Mouse (Mus musculus) left cerebral cortex, adult 18-20 months (tissue): Measurements from ENCODE around the gene Rangrf. TPM values are rescaled to one million over a fixed set of nuclear protein-coding genes. Genes with fewer than 3 reads are reported as not detected.
"Not testable (repeated sequence)": the region's sequence is repeated elsewhere in the genome, so short reads cannot be mapped to it uniquely, and the experiment has no call there.

Source experiments
- DNase-seq, 2 experiments: peaks; one replicate each; pipeline ENCODE4 v3.0.0; 2021 to 2022; ENCODE audit warnings: low spot score in 2 of 2, mixed read lengths in 1 of 2
- total RNA-seq, 2 experiments: library from RNA; stranded (reverse); gene quantifications; 2 replicates each; pipeline ENCODE4 v1.2.3; 2021

Rangrf gene
- total RNA-seq, 2 experiments from 2014 or later: 17.8 to 18.2 TPM

DNA sequence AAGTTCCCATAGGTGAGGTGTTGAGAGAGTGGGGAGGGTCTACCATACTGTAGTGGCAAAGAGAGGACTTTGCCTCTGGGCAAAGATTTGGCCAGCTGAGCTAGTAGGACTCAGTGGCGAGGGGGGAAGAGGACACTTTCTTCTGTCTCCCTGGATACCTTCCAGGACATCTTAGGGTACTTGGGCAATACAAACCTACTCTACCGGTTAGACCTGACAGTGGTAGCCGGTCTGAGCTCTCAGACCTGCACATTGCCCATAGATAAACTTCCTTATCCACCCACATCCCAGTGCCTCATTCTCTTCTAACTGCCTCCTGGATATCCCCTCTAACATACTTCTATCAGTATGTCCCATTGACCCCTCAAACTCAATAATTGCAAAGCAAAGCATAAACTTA lies 5.9 kb upstream of the Rangrf start:
- no peak for DNase-seq

DNA sequence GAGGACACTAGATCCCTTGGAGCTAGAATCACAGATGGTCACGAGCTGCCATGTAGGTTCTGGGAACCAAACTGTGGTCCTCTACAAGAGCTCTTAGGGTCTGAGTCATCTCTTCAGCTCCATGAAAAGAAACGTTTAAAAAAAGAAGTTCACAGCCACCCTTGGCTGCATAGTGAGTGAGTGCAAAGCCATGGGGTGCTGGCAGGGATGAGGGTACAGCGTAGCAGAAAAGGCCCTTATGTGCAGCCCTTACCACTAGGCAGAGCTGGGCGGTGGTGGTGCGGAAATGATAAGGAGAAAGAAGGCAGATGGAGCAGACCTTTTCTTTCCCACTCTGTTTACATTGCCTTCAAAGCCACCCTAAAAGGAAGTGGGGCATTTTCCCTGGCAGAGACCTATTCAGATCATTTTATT lies 4.3 kb upstream of the Rangrf start:
- DNase-seq: peak in 1 of 2 experiments; percentile 20

DNA sequence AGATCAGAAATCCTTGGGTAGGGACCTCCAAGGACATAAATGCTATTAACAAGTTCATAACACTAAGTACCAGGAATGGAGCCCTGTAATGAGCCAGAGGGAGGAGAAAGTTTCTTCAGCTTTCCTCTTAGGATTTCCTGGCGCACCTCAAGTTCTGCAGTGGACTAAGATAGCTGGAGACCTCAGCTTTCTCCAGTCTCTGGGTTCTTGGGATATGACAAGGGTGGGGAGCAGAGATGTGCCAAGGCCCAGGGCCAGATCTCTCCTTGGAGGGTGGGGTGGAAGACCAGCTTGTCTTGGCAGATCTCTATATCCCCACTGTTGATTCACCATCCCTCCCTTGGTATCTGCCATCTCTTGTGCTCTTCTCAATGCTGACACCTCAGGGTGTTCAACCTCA lies 616 bp upstream of the Rangrf start:
- no peak for DNase-seq

DNA sequence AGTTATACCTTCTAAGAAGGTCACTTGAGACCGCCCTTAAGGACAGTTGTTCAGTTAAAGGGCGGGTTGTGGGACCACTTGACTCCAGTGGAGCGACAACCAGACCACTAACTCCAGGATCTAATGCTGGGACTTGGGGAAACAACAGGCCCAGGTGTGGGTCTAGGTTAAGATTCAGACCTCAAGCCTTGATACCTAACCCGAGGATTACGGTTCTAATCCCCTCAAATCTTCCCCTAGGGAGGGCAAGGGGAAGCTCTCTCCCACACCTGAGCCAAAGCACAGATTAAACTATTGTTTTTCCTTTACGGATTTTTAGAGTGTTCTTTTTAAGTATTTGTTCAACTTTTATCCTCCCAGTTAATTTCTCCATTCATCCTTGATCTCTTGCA lies 930 bp downstream of the Rangrf start:
- no peak for DNase-seq

DNA sequence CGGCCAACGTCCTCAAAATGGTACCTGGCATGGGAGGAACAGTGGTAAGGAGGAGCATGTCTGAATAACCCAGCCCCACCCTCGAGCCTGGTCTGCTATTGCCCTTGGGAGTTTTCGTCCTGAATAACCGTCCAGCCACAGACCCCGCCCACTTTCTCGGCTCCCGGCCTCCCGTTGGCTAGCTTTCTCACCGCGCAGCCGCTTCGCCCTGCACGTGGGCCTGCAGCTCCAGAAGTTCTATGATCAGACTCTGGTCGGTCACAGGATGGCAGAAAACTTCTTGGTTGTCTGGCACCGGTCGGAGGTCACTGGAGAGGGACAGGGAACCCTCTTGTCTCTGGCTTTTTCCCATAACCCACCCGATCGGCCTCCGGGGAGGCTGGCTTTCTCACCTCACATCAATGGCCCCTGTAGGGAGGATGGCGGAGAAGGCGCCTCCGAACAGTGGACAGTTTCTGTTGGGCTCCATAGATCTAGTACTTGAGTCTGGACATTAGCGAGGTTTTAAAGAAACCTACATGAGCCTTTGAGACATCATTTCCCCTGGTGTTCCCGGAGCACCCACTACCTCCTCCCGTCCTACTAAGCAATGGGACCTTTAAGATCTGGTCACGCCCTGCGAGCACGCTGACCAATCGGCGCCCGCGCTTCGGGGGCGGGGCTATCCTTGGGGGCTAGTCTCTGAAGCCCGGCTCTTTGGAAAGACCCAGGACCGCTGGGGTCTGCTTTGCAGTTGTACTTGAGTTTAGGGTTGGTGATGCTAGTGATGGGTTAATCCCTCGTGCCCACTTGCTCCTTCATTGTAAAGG lies 1.5 kb downstream of the Rangrf start:
- DNase-seq: peak; percentile 77 to 79

DNA sequence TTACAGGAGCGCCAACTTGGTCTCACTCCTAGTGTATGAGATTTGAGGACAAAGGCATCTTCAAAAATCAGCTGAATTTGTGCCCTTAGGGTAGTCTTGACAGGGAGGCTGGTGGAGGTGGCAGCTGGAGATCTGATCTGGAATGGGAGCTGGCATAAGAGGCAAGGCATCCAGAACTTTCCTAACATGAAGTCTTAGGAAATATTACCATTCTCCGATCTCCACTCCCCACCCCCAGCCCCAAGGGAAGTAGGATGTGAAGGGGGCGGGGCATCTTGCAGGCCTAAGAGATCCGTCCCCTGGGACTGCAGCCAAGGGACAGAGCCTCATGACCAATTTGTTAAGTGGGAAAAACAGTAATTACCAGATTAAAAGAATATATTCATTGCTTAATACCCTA lies 4.8 kb downstream of the Rangrf start:
- no peak for DNase-seq

DNA sequence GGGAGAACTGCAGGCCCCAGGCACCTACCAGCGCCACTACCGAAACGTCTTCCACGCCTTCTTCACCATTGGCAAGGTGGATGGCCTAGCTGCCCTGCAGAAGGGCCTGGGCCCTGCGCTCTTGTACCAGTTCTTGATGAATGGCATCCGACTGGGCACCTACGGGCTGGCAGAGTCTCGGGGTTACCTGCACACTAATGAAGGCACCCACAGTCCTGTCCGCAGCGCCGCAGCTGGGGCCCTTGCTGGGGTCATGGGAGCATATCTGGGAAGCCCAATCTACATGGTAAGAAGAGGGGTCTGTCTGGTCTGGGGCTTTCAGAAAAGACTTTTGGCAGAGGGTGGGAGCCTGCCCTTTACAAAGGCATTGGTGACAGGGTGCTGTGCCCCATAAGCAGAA lies 6.2 kb downstream of the Rangrf start:
- no peak for DNase-seq

DNA sequence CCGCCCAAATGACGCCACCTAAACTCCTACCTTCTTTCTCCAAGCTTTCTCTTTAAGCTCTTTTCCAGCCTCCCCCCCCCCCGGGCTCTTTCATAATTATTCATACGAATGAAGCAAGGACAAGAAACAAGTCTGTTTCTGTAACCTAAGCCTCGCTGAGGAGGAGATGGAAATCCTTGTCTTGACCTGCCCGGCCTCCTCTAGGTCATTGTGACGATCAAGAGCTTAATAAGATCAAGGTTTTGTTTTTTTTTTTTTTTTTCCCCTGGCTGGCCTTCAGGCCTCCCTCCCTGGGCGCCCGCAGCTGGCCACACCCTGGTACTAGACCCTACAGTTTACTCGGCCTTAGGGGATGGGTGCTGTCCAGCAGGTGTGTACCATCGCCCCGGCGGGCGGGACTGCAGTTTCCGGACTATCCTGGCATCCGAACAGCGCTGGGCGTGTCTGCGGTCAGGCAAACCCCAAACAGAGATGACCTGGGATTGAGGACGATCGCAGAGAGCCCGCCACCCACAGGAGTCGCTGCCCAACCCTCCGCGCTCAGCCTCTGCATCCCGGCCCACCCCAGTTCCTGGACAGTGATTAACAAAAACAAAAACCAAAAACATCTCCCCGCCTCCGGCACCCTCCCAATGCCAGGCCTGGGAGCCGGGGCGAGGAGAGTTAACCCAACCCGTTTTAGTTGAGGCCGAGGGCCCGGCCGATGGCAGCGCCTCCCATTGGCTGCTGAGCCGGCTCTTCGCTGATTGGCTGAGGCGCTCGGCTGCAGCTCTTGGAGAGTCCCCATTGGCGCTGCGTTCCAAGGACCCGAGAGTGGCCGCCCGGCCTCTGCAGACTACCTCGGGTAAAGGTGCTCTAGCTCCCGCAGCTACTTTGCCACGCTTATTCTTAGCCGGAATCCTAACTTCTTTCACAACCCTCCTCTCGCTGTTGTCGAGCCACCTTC lies 7.4 kb downstream of the Rangrf start, which contains the start of gene Slc25a35:
Gene Slc25a35, plus strand, starts transcription at position 795 of the 946 bp plus-strand sequence.
- DNase-seq: peak; percentile 89 to 93

DNA sequence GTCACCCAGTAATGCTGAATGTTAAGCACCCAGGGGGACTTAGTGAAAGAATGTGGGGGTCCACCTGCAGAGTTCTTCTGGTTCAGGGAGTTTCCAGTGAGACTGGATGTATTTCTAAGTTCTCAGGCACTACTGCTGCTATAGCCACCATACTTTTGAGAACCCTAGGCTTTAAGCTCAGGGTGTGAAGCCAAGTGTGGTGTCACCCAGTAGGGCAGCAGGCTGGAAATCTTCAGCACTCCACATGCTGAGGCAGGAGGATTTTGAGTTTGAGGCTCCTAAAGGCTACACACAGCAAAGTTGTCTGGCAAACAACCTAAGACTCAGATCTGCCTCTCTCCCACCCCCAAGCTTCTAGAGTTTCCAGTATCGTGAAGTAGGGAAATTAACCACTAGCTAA lies 8.4 kb downstream of the Rangrf start:
- no peak for DNase-seq

DNA sequence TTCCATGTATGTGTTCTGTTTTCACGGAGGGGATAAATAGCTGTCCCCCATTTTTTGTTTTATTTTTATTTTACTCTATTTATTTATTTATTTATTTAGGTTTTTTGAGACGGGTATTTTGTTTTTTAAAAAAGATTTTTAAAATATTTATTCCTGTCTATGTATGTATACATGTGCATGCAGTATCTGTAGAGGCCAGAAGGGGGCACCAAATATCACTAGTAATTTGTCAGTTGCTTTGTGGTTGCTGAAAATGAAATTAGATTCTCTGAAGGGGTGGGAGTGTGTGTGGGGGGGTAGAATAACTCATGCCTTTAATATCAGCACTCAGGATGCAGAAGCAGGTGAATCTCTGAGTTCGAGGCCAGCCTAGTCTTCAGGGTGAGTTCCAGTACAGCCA lies 9.1 kb downstream of the Rangrf start:
- DNase-seq: peak in 1 of 2 experiments; percentile 62

DNA sequence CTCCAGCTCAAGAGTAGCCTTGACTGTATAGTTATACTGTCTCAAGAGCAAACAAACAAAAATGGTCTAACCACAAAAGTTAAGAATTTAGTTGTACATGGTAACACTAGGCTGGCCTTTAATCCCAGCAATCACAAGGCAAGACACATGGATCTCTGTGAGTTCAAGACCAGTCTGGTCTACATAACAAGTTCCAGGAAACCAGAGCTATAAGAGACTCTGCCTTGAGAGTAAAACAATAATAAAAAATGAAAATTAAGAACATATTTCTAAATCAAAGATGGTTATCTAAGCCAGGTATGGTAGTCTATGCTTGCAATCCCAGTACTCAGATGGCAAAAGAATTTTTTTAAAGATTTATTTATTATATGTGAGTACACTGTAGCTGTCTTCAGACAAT lies 9.9 kb downstream of the Rangrf start:
- DNase-seq: no peak

DNA sequence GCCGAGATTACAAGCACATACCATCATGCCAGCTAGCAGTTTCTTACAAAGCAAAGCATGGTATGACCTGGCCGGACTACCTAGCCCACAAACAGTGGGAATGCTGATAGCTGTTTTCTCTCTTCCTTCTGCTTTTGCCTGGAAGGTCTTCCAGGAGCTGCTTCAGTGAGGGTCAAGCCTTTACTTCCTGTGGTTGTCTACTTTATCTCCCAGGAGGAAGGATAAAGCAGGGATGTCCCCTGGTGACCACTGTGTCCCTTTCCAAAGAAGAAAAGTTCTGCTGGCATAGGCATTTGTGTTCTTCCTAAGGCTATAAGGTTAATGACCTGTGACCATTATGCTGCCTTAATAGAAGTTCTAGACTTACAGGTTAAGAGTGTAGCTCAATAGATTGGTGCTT lies 11.6 kb downstream of the Rangrf start:
- DNase-seq: no peak

DNA sequence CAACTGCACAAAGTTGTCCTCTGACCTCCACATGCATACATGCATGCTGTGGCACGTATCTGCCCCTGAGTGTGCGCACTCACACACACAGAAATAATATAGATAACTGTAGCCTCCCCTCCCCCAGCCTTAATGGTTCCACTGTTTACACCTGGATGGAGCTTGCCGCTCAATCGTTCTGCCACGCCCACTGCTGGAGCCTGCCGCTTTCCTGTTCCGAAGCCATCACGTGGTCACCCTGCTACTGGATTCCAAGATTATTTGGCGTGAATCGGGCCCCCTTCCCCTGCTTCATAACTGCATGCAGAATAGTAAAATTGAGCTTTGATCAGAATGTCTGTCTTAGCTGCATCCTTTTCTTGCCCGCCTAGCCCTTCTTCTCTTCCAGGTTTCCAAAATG lies 12.8 kb downstream of the Rangrf start:
- not testable (repeated sequence) for DNase-seq

DNA sequence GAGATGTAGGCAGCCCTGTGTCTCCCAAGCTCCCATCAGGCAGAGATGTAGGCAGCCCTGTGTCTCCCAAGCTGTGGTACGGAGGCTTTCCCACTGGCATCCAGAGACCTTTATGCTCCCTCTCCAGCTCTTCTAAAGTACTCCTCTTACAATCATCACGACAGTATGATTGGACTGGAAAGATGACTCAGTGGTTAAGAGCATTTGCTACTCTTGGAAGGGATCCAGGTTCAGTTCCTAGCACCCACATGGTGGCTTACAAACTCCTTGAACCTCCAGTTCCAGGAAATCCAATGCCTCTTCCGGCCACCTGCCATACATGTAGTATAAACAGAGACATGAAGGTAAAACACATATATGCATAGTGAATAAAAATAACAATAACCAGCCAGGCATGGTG lies 13.4 kb downstream of the Rangrf start:
- DNase-seq: no peak

DNA sequence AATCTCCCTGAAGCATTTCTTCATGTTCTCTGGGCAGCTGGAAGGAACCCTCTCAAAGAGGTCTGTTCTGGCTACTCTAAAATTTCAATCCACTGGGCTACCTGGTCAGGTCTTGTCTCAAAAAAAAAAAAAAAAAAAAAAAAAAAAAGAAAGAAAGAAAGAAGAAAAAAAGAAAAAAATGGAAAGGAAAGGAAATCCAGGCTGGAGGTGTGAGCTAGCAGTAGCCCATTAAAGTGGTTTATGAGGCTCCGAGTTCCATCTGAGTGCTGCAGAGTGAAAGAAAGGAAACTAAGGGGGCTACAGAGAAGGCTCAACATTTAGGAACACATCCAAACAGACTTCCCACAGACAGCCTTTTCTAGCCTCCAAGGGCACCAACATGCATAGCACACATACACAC lies 17.0 kb downstream of the Rangrf start:
- DNase-seq: no peak

DNA sequence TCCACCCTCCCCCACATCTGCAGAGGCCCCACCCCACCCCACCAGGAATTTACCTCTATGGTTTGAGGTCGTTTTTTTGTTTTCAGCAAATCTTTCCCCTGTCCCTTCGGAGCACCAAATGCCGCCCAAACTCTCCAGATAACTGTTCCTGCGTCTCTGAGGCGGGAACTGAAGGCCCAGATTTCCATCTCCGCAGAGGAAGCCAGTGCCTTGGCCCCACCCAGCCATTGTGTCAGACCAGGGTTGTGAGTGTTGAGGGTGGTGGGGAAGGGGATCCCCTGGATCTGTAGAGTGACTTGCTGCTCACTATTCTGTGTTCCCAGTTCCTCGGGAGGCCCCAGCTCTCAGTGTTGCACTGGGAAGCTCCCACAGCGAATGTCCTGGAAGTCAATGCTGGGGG lies 17.7 kb downstream of the Rangrf start, which contains the start of gene Arhgef15:
Gene Arhgef15, minus strand, starts transcription at position 173 of the 400 bp plus-strand sequence.
- DNase-seq: no peak

DNA sequence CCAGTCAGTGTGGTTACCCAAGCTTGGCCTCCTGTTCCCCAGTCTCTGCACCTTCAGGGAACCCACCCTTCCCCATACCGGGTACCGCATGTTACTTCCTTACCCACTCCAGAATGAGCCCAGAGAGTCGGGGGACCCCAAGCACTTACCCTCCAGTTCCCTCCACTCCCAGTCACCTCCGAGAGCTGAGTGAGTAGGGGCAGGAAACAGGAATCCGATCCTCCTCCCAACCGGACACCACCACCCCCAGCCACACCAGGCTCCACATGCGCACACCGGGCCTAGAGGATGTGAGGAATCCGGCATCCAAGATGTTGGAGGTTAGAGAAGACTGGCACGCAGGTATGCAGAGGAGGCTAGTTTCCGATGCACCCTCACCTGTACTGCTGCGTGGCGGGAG lies 18.3 kb downstream of the Rangrf start:
- no peak for DNase-seq

DNA sequence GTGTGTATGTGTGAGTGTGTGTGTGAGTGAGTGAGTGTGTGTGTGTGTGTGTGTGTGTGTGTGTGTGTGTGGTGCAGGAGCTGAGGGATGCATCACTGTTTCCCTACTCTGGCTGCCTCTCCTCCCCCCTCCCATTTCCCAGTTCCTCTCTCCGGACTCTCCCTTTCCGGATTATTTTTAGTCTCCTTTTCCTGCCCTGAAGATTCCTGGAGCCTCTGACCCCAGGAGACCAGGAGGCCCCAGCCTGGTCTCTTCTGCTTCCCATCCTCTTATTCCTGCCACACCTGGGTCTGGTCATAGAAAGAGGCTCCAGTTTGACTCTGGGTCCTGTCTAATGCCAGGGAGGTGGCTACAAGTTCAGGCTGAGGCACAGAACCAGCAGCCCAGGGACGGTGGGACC lies 18.9 kb downstream of the Rangrf start:
- DNase-seq: no peak

DNA sequence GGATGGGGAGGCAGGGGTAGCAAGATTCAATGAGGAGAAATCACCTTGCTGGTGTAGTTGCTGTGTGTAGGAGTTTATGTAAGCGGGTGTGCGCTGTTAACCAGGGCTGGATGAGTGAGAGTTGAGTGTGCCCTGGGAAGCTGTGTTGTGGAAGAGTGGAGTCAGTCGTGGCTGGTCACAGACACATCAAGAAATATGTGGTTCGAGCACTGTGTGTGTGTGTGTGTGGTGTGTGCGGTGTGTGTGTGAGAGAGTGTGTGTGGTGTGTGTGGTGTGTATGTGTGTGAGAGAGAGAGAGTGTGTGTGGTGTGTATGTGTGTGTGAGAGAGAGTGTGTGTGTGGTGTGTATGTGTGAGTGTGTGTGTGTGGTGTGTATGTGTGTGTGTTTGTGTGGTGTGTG lies 19.5 kb downstream of the Rangrf start:
- no peak for DNase-seq

DNA sequence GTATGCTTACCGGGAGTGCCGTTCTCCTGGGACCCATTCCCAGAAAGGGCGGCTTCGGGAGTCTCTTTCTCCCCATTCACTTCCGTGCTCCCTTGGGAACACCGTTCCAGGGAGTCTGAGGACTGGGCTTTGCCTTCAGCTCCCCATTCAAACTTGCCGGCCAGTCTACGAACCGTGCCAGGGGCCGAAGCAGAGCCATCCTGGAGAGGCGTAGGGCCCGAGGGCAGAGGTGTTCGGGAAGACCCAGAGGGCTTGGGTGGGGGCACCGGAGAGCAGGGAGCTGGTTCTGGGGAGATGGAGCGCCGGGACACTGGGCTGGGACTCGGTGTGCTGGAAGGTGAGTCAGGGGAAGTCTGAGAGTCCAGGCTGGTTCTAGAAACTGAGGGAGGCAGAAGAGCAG lies 20.6 kb downstream of the Rangrf start:
- no peak for DNase-seq

DNA sequence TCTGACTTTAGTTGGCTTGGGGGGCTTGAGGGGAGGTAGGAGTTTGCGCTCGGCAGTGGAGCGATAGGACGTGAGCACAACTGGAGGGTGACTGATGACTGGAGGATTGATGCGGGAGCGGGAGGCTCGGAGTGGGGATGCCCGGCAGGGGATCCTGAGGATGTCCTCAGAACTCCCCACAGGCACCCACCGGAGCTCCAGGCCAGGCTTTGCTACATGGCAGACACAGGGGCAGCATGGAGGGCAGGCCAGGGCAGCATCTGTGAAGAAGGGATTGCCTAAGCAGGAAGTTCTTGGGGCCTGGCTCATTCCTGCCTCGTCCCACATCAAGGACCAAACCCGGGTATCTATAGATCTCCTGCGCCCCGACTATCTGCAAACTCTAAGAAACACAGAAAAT lies 21.1 kb downstream of the Rangrf start:
- DNase-seq: no peak

DNA sequence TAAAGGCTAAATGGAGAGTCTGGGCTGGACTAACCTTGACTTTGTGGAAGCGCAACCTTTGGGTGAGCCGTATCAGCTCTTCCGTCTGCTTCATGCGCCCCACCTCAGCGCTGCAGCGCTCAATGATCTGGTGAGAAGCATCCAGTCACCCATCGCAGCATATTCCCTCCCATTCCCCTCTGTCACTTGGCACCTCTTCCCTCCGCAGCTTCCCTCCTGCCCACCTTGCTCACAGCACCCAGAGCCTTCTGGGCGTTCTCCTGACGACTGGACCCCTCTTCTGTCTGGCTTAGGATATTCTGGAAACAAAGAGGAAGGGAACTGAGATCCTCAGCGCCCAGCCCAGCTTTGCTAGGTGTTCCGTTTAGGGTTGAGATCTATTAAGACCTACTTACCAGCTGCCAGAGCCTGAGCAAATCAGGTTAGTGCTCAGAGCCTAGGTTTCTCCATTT lies 27.4 kb downstream of the Rangrf start:
- DNase-seq: peak in 1 of 2 experiments; percentile 38
